Mouse (Mus musculus): Measurements from ENCODE around the gene Tbc1d2. TPM values are rescaled to one million over a fixed set of nuclear protein-coding genes. Genes with fewer than 3 reads are reported as not detected.

The Tbc1d2 gene
- total and polyA plus RNA-seq, 2 experiments from 2014 or later: 0.93 to 6.2 TPM

GRCm38 (mm10) chr4:46614641-46615040 is 35.4 kb downstream of the Tbc1d2 start:
- WGBS: 77% methylated on average over 9 of the region's 9 CpGs
- no peaks in the 10 kb centered on the region for H3K9me3 ChIP-seq (replicated peaks; ENCODE audit: control insufficient read depth, low read length)
- H3K4me1 ChIP-seq (ENCODE audit: control insufficient read depth, insufficient read depth): peaks cover 3% of the 10 kb centered on the region; the same call in 1 of the 2 replicates
- DNase-seq (ENCODE audit: low spot score) (peak; percentile 1), ATAC-seq (ENCODE audit: insufficient read depth, low read depth) (no peak)
- no peak overlapping the region for H3K4me3 ChIP-seq (ENCODE audit: low read depth, low read length)
- peaks cover 34% of the 10 kb centered on the region for H3K27me3 ChIP-seq (ENCODE audit: control insufficient read depth, insufficient read depth, low read length)
- no peak overlapping the region for H3K9ac ChIP-seq (replicated peaks; ENCODE audit: low read depth, low read length)
- H3K27ac ChIP-seq (ENCODE audit: low read depth): no peak overlapping the region
- H3K4me2 ChIP-seq (ENCODE audit: low read depth, low read length): no peak overlapping the region
- TF ChIP-seq CTCF (IDR thresholded peaks at IDR 0.05; ENCODE audit: low read depth) (no peak), EP300 (IDR thresholded peaks at IDR 0.05; ENCODE audit: low read depth) (no peak)
- no peaks in the 10 kb centered on the region for H3K36me3 ChIP-seq (replicated peaks; ENCODE audit: control insufficient read depth, insufficient read depth, low read length)

- H3K9me3 ChIP-seq (replicated peaks; ENCODE audit: control insufficient read depth, low read length): no peaks in the 10 kb centered on the region
- no peak for ATAC-seq (ENCODE audit: insufficient read depth, low read depth)
- H3K4me3 ChIP-seq (ENCODE audit: low read depth, low read length): no peak overlapping the region
- TF ChIP-seq CTCF (IDR thresholded peaks at IDR 0.05; ENCODE audit: low read depth): no peak
- no peak for TF ChIP-seq EP300 (IDR thresholded peaks at IDR 0.05; ENCODE audit: low read depth)
- H3K36me3 ChIP-seq (replicated peaks; ENCODE audit: control insufficient read depth, insufficient read depth, low read length): no peaks in the 10 kb centered on the region
- H3K4me1 ChIP-seq (ENCODE audit: control insufficient read depth, insufficient read depth): peaks cover 3% of the 10 kb centered on the region; the same call in 1 of the 2 replicates
- H3K9ac ChIP-seq (replicated peaks; ENCODE audit: low read depth, low read length): no peak overlapping the region
- 45% methylated on average over 12 of the region's 12 CpGs for WGBS
- peaks cover 39% of the 10 kb centered on the region for H3K27me3 ChIP-seq (ENCODE audit: control insufficient read depth, insufficient read depth, low read length)
- no peak overlapping the region for H3K27ac ChIP-seq (ENCODE audit: low read depth)
- peak; percentile 2 for DNase-seq (ENCODE audit: low spot score)
- H3K4me2 ChIP-seq (ENCODE audit: low read depth, low read length): no peak overlapping the region
Measured at GRCm38 (mm10) chr4:46613618-46614017, 36.4 kb downstream of the Tbc1d2 start.

GRCm38 (mm10) chr4:46611181-46611580 is 38.8 kb downstream of the Tbc1d2 start:
- 1% methylated on average over 4 of the region's 4 CpGs for WGBS
- Histone ChIP-seq H3K4me1 (ENCODE audit: control insufficient read depth, insufficient read depth) (peaks cover 3% of the 10 kb centered on the region; the same call in 1 of the 2 replicates), H3K36me3 (replicated peaks; ENCODE audit: control insufficient read depth, insufficient read depth, low read length) (no peaks in the 10 kb centered on the region), H3K9me3 (replicated peaks; ENCODE audit: control insufficient read depth, low read length) (no peaks in the 10 kb centered on the region), H3K27ac (ENCODE audit: low read depth) (no peak overlapping the region), H3K9ac (replicated peaks; ENCODE audit: low read depth, low read length) (no peak overlapping the region), H3K27me3 (ENCODE audit: control insufficient read depth, insufficient read depth, low read length) (peaks cover 50% of the 10 kb centered on the region), H3K4me2 (ENCODE audit: low read depth, low read length) (no peak overlapping the region), H3K4me3 (ENCODE audit: low read depth, low read length) (no peak overlapping the region)
- ATAC-seq (ENCODE audit: insufficient read depth, low read depth): peak; percentile 59
- peak; percentile 64 for DNase-seq (ENCODE audit: low spot score)
- TF ChIP-seq CTCF (IDR thresholded peaks at IDR 0.05; ENCODE audit: low read depth) (peak; percentile 100), EP300 (IDR thresholded peaks at IDR 0.05; ENCODE audit: low read depth) (no peak)

GRCm38 (mm10) chr4:46607601-46608000 is 42.4 kb downstream of the Tbc1d2 start:
- no peak overlapping the region for H3K4me2 ChIP-seq (ENCODE audit: low read depth, low read length)
- no peak for TF ChIP-seq CTCF (IDR thresholded peaks at IDR 0.05; ENCODE audit: low read depth)
- no peak for TF ChIP-seq EP300 (IDR thresholded peaks at IDR 0.05; ENCODE audit: low read depth)
- peaks cover 36% of the 10 kb centered on the region for H3K27me3 ChIP-seq (ENCODE audit: control insufficient read depth, insufficient read depth, low read length)
- no peaks in the 10 kb centered on the region for H3K36me3 ChIP-seq (replicated peaks; ENCODE audit: control insufficient read depth, insufficient read depth, low read length)
- ATAC-seq (ENCODE audit: insufficient read depth, low read depth) (no peak), DNase-seq (ENCODE audit: low spot score) (peak; percentile 0)
- H3K4me3 ChIP-seq (ENCODE audit: low read depth, low read length): no peak overlapping the region
- no peak overlapping the region for H3K9ac ChIP-seq (replicated peaks; ENCODE audit: low read depth, low read length)
- no peaks in the 10 kb centered on the region for H3K9me3 ChIP-seq (replicated peaks; ENCODE audit: control insufficient read depth, low read length)
- H3K4me1 ChIP-seq (ENCODE audit: control insufficient read depth, insufficient read depth): peaks cover 3% of the 10 kb centered on the region; the same call in 1 of the 2 replicates
- H3K27ac ChIP-seq (ENCODE audit: low read depth): no peak overlapping the region
- 75% methylated on average over 3 of the region's 3 CpGs for WGBS

GRCm38 (mm10) chr4:46605451-46605850 is 44.6 kb downstream of the Tbc1d2 start:
- H3K4me1 ChIP-seq (ENCODE audit: control insufficient read depth, insufficient read depth): peaks cover 10% of the 10 kb centered on the region; the same call in 1 of the 2 replicates
- H3K36me3 ChIP-seq (replicated peaks; ENCODE audit: control insufficient read depth, insufficient read depth, low read length): no peaks in the 10 kb centered on the region
- peaks cover 51% of the 10 kb centered on the region for H3K27me3 ChIP-seq (ENCODE audit: control insufficient read depth, insufficient read depth, low read length)
- no peak overlapping the region for H3K27ac ChIP-seq (ENCODE audit: low read depth)
- no peak overlapping the region for H3K4me3 ChIP-seq (ENCODE audit: low read depth, low read length)
- no peaks in the 10 kb centered on the region for H3K9me3 ChIP-seq (replicated peaks; ENCODE audit: control insufficient read depth, low read length)
- DNase-seq (ENCODE audit: low spot score): peak; percentile 2
- no peak overlapping the region for H3K4me2 ChIP-seq (ENCODE audit: low read depth, low read length)
- 58% methylated on average over 11 of the region's 11 CpGs for WGBS
- no peak for TF ChIP-seq EP300 (IDR thresholded peaks at IDR 0.05; ENCODE audit: low read depth)
- TF ChIP-seq CTCF (IDR thresholded peaks at IDR 0.05; ENCODE audit: low read depth): no peak
- H3K9ac ChIP-seq (replicated peaks; ENCODE audit: low read depth, low read length): no peak overlapping the region
- ATAC-seq (ENCODE audit: insufficient read depth, low read depth): no peak

- H3K4me2 ChIP-seq (ENCODE audit: low read depth, low read length): no peak overlapping the region
- ATAC-seq (ENCODE audit: insufficient read depth, low read depth) (no peak), DNase-seq (ENCODE audit: low spot score) (no peak)
- H3K4me3 ChIP-seq (ENCODE audit: low read depth, low read length): no peak overlapping the region
- H3K27me3 ChIP-seq (ENCODE audit: control insufficient read depth, insufficient read depth, low read length): peaks cover 46% of the 10 kb centered on the region
- peaks cover 10% of the 10 kb centered on the region; the same call in 1 of the 2 replicates for H3K4me1 ChIP-seq (ENCODE audit: control insufficient read depth, insufficient read depth)
- TF ChIP-seq CTCF (IDR thresholded peaks at IDR 0.05; ENCODE audit: low read depth) (no peak), EP300 (IDR thresholded peaks at IDR 0.05; ENCODE audit: low read depth) (no peak)
- H3K9me3 ChIP-seq (replicated peaks; ENCODE audit: control insufficient read depth, low read length): no peaks in the 10 kb centered on the region
- H3K9ac ChIP-seq (replicated peaks; ENCODE audit: low read depth, low read length): no peak overlapping the region
- no peak overlapping the region for H3K27ac ChIP-seq (ENCODE audit: low read depth)
- WGBS: 60% methylated on average over 7 of the region's 7 CpGs
- no peaks in the 10 kb centered on the region for H3K36me3 ChIP-seq (replicated peaks; ENCODE audit: control insufficient read depth, insufficient read depth, low read length)
Measured at GRCm38 (mm10) chr4:46602704-46603103, 47.3 kb downstream of the Tbc1d2 start.
